Mouse (Mus musculus) CD8-positive naive resting alpha-beta T cell, adult 2 months (primary cell): ENCODE measurements around the gene Sh3bp5l.
"Not testable (repeated sequence)": the region's sequence is repeated elsewhere in the genome, so short reads cannot be mapped to it uniquely, and the experiment has no call there.

Experiments used
- DNase-seq, 2 experiments: peaks; one replicate each; pipeline ENCODE4 v3.0.0; 2022; ENCODE audit warnings: low read depth in 2 of 2, low spot score in 2 of 2

Sh3bp5l gene

GRCm38 (mm10) chr11:58316768-58317390, 13.6 kb upstream of the Sh3bp5l start:
- DNase-seq: no peak

- DNase-seq: peak; percentile 91 to 93
These were observed 7.5 kb upstream of the Sh3bp5l start for GRCm38 (mm10) chr11:58322824-58323569.

GRCm38 (mm10) chr11:58323570-58324340, 6.8 kb upstream of the Sh3bp5l start:
- no peak for DNase-seq

GRCm38 (mm10) chr11:58324614-58325229, 5.8 kb upstream of the Sh3bp5l start:
- DNase-seq: no peak

GRCm38 (mm10) chr11:58326781-58327180, 3.7 kb upstream of the Sh3bp5l start:
- peak in 1 of 2 experiments; percentile 33 for DNase-seq

- no peak for DNase-seq
These were observed 633 bp upstream of the Sh3bp5l start for GRCm38 (mm10) chr11:58329906-58330275.

GRCm38 (mm10) chr11:58331149-58331495, 598 bp downstream of the Sh3bp5l start:
- DNase-seq: no peak

- no peak for DNase-seq
These were observed 1.0 kb downstream of the Sh3bp5l start for GRCm38 (mm10) chr11:58331546-58331945.

GRCm38 (mm10) chr11:58334746-58335145, 4.2 kb downstream of the Sh3bp5l start:
- DNase-seq: no peak

GRCm38 (mm10) chr11:58346745-58347144, 16.2 kb downstream of the Sh3bp5l start:
- no peak for DNase-seq

- DNase-seq: no peak
These were observed 20.1 kb downstream of the Sh3bp5l start for GRCm38 (mm10) chr11:58350628-58351027.

- no peak for DNase-seq
These were observed 20.7 kb downstream of the Sh3bp5l start for GRCm38 (mm10) chr11:58351179-58351578.

- no peak for DNase-seq
These were observed 22.4 kb downstream of the Sh3bp5l start for GRCm38 (mm10) chr11:58352681-58353548.

GRCm38 (mm10) chr11:58353709-58354108, 23.2 kb downstream of the Sh3bp5l start:
- DNase-seq: no peak

GRCm38 (mm10) chr11:58354476-58354875, 24.0 kb downstream of the Sh3bp5l start:
- DNase-seq: no peak

- no peak for DNase-seq
These were observed 24.4 kb downstream of the Sh3bp5l start for GRCm38 (mm10) chr11:58354927-58355326.

GRCm38 (mm10) chr11:58357042-58357441, 26.5 kb downstream of the Sh3bp5l start:
- DNase-seq: no peak

- no peak for DNase-seq
These were observed 27.5 kb downstream of the Sh3bp5l start for GRCm38 (mm10) chr11:58357844-58358534.

GRCm38 (mm10) chr11:58362562-58362961, 32.0 kb downstream of the Sh3bp5l start:
- not testable (repeated sequence) for DNase-seq

GRCm38 (mm10) chr11:58364454-58364853, 33.9 kb downstream of the Sh3bp5l start:
- no peak for DNase-seq
